Mouse (Mus musculus): ENCODE data around the gene Gm45021. TPM values are rescaled to one million over a fixed set of nuclear protein-coding genes. Genes with fewer than 3 reads are reported as not detected.

Gene Gm45021
- polyA plus RNA-seq, 1 experiment from 2014 or later: not detected

DNA sequence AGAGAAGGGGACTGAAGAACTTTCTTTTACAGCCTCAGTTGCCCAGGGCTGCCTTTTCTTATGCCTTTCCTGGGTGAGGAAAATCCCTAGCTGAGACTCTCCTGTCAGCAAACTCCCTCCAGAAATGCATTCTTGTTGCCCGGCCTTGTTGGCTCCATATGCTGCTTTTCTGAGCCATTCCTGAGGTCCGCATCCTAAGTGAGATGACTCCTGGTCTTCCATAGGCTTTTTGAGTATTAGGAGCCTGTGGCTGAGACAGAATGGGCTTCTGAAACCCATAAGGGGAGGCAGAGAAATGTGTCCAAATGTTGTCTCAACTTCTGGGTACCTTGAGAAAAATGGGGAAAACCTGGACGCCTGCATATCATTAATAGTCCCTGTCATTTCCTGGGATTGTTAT lies 15.4 kb upstream of the Gm45021 start:
- no peak overlapping the region for H3K4me3 ChIP-seq
- no peaks in the 10 kb centered on the region for H3K36me3 ChIP-seq (ENCODE audit: poor library complexity, severe bottlenecking)
- no peak for ATAC-seq
- H3K4me2 ChIP-seq: no peak overlapping the region
- H3K4me1 ChIP-seq: no peaks in the 10 kb centered on the region
- no peak overlapping the region for H3K27ac ChIP-seq
- no peak overlapping the region for H3K9ac ChIP-seq
- no peaks in the 10 kb centered on the region for H3K27me3 ChIP-seq
- WGBS: 78% methylated on average over 3 of the region's 3 CpGs
- no peaks in the 10 kb centered on the region for H3K9me3 ChIP-seq (replicated peaks)

DNA sequence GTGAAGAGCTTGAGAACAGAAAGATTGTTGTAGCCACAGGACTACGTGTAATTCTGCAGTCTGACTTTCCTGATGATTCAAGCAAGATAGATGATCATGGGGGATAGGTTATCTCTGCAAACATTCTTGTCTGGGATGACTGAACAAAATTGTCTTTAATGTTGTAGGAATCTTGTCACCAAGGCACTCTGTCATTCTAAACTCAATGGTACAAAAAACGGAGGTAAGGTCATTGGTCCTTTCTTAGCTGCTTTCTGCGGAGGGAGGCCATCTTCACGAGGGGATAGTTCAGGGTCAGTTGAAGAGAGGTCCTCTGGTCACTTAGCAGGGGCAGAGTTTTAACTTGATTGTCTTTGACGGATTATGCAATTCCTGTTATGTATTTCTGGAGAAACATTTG lies 10.7 kb upstream of the Gm45021 start:
- Histone ChIP-seq H3K27me3 (no peaks in the 10 kb centered on the region), H3K9me3 (replicated peaks) (no peaks in the 10 kb centered on the region), H3K27ac (no peak overlapping the region), H3K4me2 (no peak overlapping the region), H3K4me1 (no peaks in the 10 kb centered on the region), H3K4me3 (no peak overlapping the region), H3K9ac (no peak overlapping the region), H3K36me3 (ENCODE audit: poor library complexity, severe bottlenecking) (no peaks in the 10 kb centered on the region)
- ATAC-seq: no peak
- 76% methylated on average over 5 of the region's 5 CpGs for WGBS

DNA sequence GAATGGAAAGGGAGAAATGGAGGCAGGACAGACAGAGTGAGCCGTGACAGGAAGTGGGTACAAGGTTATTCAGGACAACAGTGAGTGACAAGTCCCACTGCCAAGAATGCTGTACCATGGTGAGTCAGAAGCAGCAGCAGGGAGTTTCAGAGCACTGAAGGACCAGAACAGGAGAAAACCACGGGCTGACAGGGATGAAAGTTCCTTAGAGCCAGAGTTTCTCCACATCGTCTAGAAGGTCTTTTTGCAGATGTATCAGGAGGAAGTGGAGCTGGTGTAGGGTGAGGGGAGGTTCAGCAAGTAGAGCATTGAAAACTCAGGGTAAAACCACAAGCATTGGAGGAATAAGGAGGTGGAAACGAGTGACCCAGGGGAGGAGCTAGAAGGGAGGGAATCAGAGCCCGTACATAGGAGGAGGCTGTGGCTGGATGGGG lies 10.2 kb upstream of the Gm45021 start:
- no peak for ATAC-seq
- Histone ChIP-seq H3K4me2 (no peak overlapping the region), H3K9me3 (replicated peaks) (no peaks in the 10 kb centered on the region), H3K27me3 (no peaks in the 10 kb centered on the region), H3K36me3 (ENCODE audit: poor library complexity, severe bottlenecking) (no peaks in the 10 kb centered on the region), H3K4me1 (no peaks in the 10 kb centered on the region), H3K27ac (no peak overlapping the region), H3K9ac (no peak overlapping the region), H3K4me3 (no peak overlapping the region)
- 46% methylated on average over 5 of the region's 5 CpGs for WGBS

DNA sequence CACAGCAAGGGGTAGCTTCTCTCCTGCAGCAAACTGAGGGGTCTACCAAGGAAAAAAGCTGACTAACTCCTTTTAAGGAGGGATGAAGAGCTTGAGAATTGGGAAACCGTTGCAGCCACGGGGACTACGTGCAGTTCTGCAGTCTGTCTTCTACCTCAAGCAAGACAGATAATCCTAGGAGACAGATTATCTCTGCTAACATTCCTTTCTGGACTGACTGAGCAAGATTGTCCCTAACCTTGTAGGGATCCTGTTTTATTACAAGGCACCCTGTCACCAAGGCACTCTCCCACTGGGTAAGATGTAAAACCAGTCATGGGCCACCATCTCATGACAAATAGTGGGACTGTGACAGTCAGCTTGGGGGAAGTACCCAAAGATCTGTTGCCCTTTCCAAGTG lies 8.2 kb upstream of the Gm45021 start:
- no peak overlapping the region for H3K4me2 ChIP-seq
- H3K36me3 ChIP-seq (ENCODE audit: poor library complexity, severe bottlenecking): no peaks in the 10 kb centered on the region
- H3K4me1 ChIP-seq: no peaks in the 10 kb centered on the region
- no peak overlapping the region for H3K4me3 ChIP-seq
- no peak for ATAC-seq
- 27% methylated on average over 3 of the region's 3 CpGs for WGBS
- H3K9ac ChIP-seq: no peak overlapping the region
- no peaks in the 10 kb centered on the region for H3K9me3 ChIP-seq (replicated peaks)
- no peak overlapping the region for H3K27ac ChIP-seq
- no peaks in the 10 kb centered on the region for H3K27me3 ChIP-seq

DNA sequence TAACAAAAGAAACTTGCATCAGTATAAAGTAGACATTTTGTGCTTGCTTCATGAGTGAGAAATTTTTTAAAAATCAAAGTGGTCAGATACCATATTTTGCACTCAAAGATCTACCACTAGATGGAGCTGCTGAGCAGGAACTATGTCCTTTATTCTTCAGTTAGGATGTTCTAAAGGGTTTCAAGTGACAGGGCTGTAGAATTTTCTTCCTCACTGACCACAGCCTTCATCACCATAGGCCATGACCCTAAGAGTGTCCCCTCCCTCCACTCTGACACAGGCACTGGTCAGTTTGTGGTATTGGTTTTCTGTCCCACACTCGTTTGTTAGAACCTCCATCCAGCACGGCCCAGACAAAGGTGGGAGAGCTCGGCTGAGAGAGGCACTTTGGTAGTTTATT lies 7.4 kb upstream of the Gm45021 start:
- 0 out of 2 replicates have a peak, but pooled peaks have one; percentile 13 for ATAC-seq
- H3K27ac ChIP-seq: no peak overlapping the region
- H3K9ac ChIP-seq: no peak overlapping the region
- no peaks in the 10 kb centered on the region for H3K9me3 ChIP-seq (replicated peaks)
- H3K27me3 ChIP-seq: no peaks in the 10 kb centered on the region
- H3K4me2 ChIP-seq: no peak overlapping the region
- no peak overlapping the region for H3K4me3 ChIP-seq
- H3K36me3 ChIP-seq (ENCODE audit: poor library complexity, severe bottlenecking): no peaks in the 10 kb centered on the region
- 75% methylated on average over 3 of the region's 3 CpGs for WGBS
- H3K4me1 ChIP-seq: no peaks in the 10 kb centered on the region

DNA sequence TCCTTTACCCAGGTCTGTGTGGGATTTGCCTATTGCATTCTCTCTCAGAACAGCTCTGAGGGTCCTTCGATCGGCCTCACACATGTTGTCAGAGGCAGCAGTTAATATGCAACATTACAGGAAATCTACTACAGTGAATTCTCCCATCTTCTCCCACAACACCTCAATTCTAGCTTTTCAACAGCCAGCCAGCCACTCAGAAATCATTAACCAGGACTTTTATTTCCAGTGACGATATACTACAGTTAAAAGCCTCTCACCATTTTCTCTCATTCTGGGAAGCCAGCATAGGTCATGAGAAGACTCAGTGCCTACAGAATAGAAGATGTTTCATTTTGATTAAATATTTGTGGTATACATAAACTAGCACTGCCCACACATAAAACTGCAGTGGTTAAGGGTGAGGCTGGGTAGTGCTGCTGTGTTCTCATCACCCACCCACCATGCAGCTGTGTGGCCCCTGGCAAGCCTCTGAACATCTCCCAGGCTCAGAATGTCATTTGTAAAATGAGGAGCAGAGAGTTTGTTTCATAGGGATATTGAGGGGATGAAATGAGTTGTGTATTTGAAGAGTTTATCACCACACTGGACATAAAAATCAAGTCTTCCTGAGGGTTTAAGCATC lies 1.9 kb downstream of the Gm45021 start:
- ATAC-seq: no peak
- 86% methylated on average over 3 of the region's 3 CpGs for WGBS

DNA sequence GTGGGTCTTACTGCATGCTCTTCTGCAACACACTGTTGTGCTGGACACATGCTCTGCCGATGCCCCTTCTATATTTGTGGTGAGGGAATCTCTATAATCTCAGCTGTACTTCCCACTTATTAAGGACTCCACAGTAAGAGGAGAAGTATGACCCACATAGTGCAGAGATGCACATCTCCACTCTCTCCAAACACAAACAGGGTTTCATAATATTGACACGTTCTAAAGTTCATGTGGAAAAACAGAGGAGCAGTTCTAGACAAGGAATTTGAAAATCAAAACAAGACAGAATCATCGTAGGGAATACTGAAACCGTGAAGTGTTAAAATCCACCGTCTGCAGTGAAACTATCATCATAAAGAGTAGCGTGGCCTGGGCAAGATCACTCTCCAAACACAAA lies 2.5 kb downstream of the Gm45021 start:
- H3K4me3 ChIP-seq: no peak overlapping the region
- H3K9me3 ChIP-seq (replicated peaks): peaks cover 11% of the 10 kb centered on the region
- H3K4me1 ChIP-seq: peaks cover 18% of the 10 kb centered on the region
- no peak overlapping the region for H3K4me2 ChIP-seq
- H3K27ac ChIP-seq: no peak overlapping the region
- no peak for ATAC-seq
- 93% methylated on average over 6 of the region's 6 CpGs for WGBS
- H3K36me3 ChIP-seq (ENCODE audit: poor library complexity, severe bottlenecking): peaks cover 18% of the 10 kb centered on the region
- no peak overlapping the region for H3K9ac ChIP-seq
- no peaks in the 10 kb centered on the region for H3K27me3 ChIP-seq

More for the DNA sequence above, 1.9 kb downstream of the Gm45021 start:
- no peak overlapping the region for H3K4me3 ChIP-seq
- peaks cover 6% of the 10 kb centered on the region for H3K9me3 ChIP-seq (replicated peaks)
- no peak overlapping the region for H3K4me2 ChIP-seq
- peaks cover 18% of the 10 kb centered on the region for H3K4me1 ChIP-seq
- no peak overlapping the region for H3K27ac ChIP-seq
- no peaks in the 10 kb centered on the region for H3K27me3 ChIP-seq
- H3K9ac ChIP-seq: no peak overlapping the region
- peaks cover 13% of the 10 kb centered on the region for H3K36me3 ChIP-seq (ENCODE audit: poor library complexity, severe bottlenecking)

DNA sequence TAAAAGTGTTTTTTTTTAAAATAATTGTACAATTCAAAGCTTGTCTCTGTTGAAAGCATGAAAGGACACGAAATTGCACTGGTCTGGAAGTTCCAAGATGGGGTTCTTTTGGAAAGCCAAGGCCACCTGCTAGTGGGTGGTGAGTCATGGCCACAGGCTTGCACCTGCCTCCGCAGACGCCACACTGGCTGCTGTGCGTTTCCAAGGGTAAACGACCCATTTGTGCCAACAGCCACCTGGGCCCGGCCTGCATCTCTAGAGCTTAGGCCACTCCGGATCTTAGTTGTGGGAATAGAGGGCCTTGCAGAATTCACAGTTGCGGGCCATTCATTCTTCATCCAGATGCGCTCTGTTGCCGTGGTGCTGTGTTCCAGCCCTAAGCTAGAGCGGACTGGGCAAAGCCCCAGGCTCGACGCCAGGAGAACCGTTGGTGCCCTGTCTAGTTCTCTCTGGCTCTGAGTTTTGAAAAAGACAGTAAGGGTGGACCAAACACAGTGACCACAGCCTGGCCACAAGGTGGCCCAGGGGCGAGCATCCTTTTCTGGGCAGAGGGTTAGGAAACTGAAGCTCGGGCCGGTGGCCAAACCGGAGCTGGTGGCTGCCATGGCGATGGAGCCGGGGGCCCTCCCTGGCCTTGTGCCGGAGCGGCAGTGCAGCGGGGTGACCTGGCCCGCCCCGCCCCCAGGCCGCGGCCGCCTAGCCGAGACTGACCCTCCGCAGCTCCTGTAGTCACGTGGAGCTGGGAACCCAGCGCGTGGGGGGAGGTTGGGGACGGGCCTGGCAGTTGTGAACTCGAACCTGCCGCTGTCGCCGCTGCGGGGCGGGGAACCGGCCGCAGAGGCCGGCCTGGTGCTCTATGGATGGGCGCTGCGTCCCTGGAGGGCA lies 4.0 kb downstream of the Gm45021 start, which contains the start of the genes Repin1 and Gm44965:
Repin1 (plus strand) TSS at position 726 of the 885 bp plus-strand sequence.
Gm44965 (plus strand) TSS at position 784 of the 885 bp plus-strand sequence.
- Histone ChIP-seq H3K4me3 (peak within 1 kb of the TSS; percentile 70), H3K9me3 (replicated peaks) (peaks cover 25% of the 10 kb centered on the region), H3K36me3 (ENCODE audit: poor library complexity, severe bottlenecking) (peaks cover 34% of the 10 kb centered on the region), H3K27me3 (no peaks in the 10 kb centered on the region), H3K4me2 (peak within 1 kb of the TSS; percentile 75), H3K27ac (peak within 1 kb of the TSS; percentile 89), H3K4me1 (peaks cover 18% of the 10 kb centered on the region), H3K9ac (peak within 1 kb of the TSS; percentile 84)
- ATAC-seq: peak; percentile 93
- whole genome bisulfite sequencing: 4% methylated on average over 45 of the region's 45 CpGs

DNA sequence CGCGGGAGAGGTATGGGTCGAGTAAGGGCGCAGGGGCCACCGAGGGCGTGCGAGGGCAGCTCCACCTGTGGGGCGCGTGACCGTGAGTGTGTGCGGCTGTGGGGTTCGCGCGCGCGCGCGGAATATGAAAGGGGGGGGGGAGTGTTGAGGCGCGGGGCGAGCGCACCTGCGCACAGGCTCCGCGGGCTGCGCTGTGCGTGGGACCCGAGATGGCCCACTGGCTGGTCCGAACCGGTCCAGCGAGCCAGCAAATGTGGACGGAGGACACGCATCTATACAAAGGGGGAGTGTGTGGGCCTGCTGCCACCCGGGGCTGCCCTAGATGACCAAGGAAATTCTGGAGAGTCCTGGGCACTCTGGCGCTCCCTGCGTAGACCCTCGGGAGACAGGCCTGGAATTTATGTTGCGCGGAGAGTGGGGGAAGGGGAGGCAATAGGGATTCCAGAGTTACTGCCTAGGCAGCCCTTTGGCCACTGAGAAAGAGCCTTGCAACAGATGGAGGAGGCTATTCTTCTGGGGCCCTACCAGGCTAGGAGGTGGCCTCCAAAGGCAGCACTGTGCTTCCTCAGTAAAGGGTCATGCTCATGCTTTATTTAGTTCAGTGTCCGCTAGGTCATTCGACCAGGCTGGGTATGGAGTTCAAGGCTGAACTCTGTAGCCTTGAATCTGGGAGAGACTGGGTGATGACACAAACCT lies 4.8 kb downstream of the Gm45021 start:
- 3% methylated on average over 31 of the region's 41 CpGs for WGBS
- Histone ChIP-seq H3K4me3 (peak overlapping the region; percentile 70), H3K36me3 (ENCODE audit: poor library complexity, severe bottlenecking) (peaks cover 42% of the 10 kb centered on the region), H3K27me3 (no peaks in the 10 kb centered on the region), H3K9ac (peak overlapping the region; percentile 84), H3K4me1 (peaks cover 18% of the 10 kb centered on the region), H3K9me3 (replicated peaks) (peaks cover 25% of the 10 kb centered on the region), H3K27ac (peak overlapping the region; percentile 89), H3K4me2 (peak overlapping the region; percentile 75)
- peak; percentile 70 for ATAC-seq

DNA sequence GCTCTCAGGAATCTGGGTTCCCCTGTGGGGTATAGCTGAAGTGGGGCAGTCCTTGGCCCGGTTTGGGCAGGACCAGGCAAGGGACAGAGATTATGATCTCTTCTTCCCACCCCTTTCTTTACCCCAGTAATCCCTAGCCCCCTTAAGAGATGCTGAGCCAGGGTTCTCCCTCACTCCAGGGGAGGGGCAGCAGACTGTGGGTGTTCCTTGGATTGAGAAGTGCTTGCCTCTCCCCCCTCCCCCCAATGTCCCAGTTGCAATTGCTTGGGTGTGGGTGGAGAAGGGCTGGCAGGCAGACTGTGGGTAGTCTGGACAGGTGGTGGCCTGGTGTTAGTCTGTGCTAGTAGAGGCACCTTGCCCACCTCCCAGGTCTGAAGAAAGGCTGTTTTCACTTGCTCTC lies 5.9 kb downstream of the Gm45021 start:
- 44% methylated on average over 1 of the region's 1 CpGs for WGBS
- no peak overlapping the region for H3K27ac ChIP-seq
- H3K9ac ChIP-seq: peak overlapping the region; percentile 84; the same call in 1 of the 2 replicates
- H3K36me3 ChIP-seq (ENCODE audit: poor library complexity, severe bottlenecking): peaks cover 51% of the 10 kb centered on the region
- H3K4me1 ChIP-seq: peaks cover 18% of the 10 kb centered on the region
- no peak for ATAC-seq
- H3K4me2 ChIP-seq: peak overlapping the region; percentile 75
- H3K4me3 ChIP-seq: peak overlapping the region; percentile 70
- H3K9me3 ChIP-seq (replicated peaks): peaks cover 25% of the 10 kb centered on the region
- no peaks in the 10 kb centered on the region for H3K27me3 ChIP-seq

DNA sequence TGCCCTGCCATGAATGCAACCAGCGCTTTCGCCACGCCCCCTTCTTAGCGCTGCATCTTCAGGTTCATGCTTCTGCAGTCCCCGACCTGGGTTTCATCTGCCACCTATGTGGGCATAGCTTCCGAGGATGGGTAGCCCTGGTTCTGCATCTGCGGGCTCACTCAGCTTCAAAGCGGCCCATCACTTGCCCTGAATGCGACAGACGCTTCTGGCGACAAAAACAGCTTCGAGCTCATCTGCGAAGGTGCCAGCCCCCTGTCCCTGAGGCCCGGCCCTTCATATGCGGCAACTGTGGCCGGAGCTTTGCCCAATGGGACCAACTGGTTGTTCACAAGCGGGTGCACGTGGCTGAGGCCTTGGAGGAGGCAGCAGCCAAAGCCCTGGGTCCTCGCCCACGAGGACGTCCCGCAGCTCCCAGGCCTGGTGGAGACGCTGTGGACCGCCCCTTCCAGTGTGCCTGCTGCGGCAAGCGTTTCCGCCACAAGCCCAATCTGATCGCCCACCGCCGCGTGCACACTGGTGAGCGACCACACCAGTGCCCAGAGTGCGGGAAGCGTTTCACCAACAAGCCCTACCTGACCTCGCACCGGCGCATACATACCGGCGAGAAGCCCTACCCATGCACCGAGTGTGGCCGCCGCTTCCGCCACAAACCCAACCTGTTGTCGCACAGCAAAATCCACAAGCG lies 7.3 kb downstream of the Gm45021 start:
- peaks cover 51% of the 10 kb centered on the region for H3K36me3 ChIP-seq (ENCODE audit: poor library complexity, severe bottlenecking)
- no peak for ATAC-seq
- no peak overlapping the region for H3K4me3 ChIP-seq
- H3K9me3 ChIP-seq (replicated peaks): peaks cover 25% of the 10 kb centered on the region
- H3K27ac ChIP-seq: no peak overlapping the region
- peaks cover 24% of the 10 kb centered on the region for H3K4me1 ChIP-seq
- no peaks in the 10 kb centered on the region for H3K27me3 ChIP-seq
- no peak overlapping the region for H3K9ac ChIP-seq
- 96% methylated on average over 45 of the region's 45 CpGs for WGBS
- no peak overlapping the region for H3K4me2 ChIP-seq

Data from forebrain, embryonic 13.5 days (tissue).